ENCODE assay signal across 7 mouse cellular contexts in the genomic region with DNA sequence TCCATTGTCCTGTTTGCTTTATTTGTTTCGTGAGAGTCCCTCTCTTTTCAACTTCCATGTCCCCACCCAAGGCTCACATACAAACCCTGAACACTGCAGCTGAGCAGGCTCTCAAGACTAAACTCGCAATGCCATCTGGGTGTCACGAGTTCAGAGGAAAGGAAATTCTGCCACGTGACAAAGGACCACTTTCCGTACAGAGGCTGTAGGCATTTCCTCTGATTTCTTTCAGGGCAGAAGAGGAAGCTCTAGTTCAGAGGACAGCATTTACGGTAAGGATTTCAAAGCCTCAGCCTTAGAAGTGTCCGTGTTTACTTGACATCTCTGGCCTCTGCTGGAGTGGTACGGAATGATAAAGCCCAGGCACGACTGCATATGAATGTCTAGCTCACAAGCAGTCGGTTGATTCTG. TPM values are rescaled to one million over a fixed set of nuclear protein-coding genes. Genes with fewer than 3 reads are reported as not detected.
DNase-seq lines count a peak whose midpoint lies in the region; ATAC-seq lines count a peak whose summit lies in the region.

No protein-coding gene starts in this region.

- peak; percentile 79 for DNase-seq in CD4-positive helper T cell, adult 2 months (ENCODE audit: low read depth, low spot score)
- peak; percentile 60 for DNase-seq in lung, postnatal 10 days
- peak; percentile 55 to 65 for DNase-seq in thymus, postnatal 10 days (ENCODE audit: low spot score in 2 of 2)
- no peak for DNase-seq in testis, postnatal 10 days (ENCODE audit: low spot score)
- DNase-seq in left cerebral cortex, postnatal 10 days (ENCODE audit: extremely low spot score in 1 of 2, low spot score in 2 of 2): no peak

- intact Hi-C loops in left cerebral cortex, postnatal 10 days (cut with DNase I): no loop called here

- ATAC-seq in activated CD4-positive, CD25-positive, alpha-beta regulatory T cell, adult 4 months: peak; percentile 90
- ATAC-seq in hematopoietic stem cell, adult 5-6 weeks (replicated peaks in 1 of 2; ENCODE audit: insufficient read depth in 1 of 2, low FRiP score in 2 of 2, low TSS enrichment in 1 of 2, low read depth in 1 of 2, poor library complexity in 2 of 2, severe bottlenecking in 2 of 2): peak; percentile 77 to 87

RNA-seq across cellular contexts. Expression of gene Tgfbr2, which starts 29.9 kb away (rescaled TPM):
- 10 to 100 TPM; 22.9 to 28.0 TPM for polyA plus RNA-seq in activated CD4-positive, CD25-positive, alpha-beta regulatory T cell, adult 4 months (2017; shearing (Covaris generic))
- 26.2 and 31.5 TPM in 2 replicates for total RNA-seq in hematopoietic stem cell, adult 5-6 weeks (2017)
- total RNA-seq in left cerebral cortex, postnatal 10 days (2021): 10 to 100 TPM; 10.3 to 14.2 TPM

Comparison
In these comparisons a context has a peak if more than half of its experiments do, and no peak if none do; other contexts are left out.
1. DNase-seq: peak in CD4-positive helper T cell, adult 2 months (single experiment), lung, postnatal 10 days (single experiment) and thymus, postnatal 10 days (2 of 2); none in testis, postnatal 10 days (single experiment) and left cerebral cortex, postnatal 10 days (0 of 2).